Mouse (Mus musculus): Measurements from ENCODE around the gene Fyn.

- TF ChIP-seq CTCF (IDR thresholded peaks at IDR 0.05; ENCODE audit: borderline replicate concordance, control insufficient read depth, extremely low read depth, insufficient read depth, low read length, poor library complexity), result no peak
- no peak for TF ChIP-seq POLR2A (IDR thresholded peaks at IDR 0.05; ENCODE audit: control insufficient read depth, extremely low read depth, insufficient read depth, low read length, poor library complexity)
Measured at GRCm38 (mm10) chr10:39430074-39430764, 61.6 kb downstream of the Fyn start.
